Mouse (Mus musculus): ENCODE results near the gene Slc15a4. TPM values are rescaled to one million over a fixed set of nuclear protein-coding genes. Genes with fewer than 3 reads are reported as not detected.

Slc15a4 gene
- polyA plus RNA-seq, 1 experiment from 2014 or later: 14.1 TPM

- Histone ChIP-seq H3K27me3 (replicated peaks) (no peaks in the 10 kb centered on the region), H3K9ac (no peak overlapping the region), H3K4me1 (no peaks in the 10 kb centered on the region), H3K4me2 (no peak overlapping the region), H3K27ac (replicated peaks) (no peak overlapping the region), H3K36me3 (peaks cover 91% of the 10 kb centered on the region), H3K9me3 (no peaks in the 10 kb centered on the region), H3K4me3 (no peak overlapping the region)
- no peak for ATAC-seq (ENCODE audit: extremely low read depth, insufficient number of reproducible peaks, low FRiP score, low TSS enrichment)
- 91% methylated on average over 3 of the region's 3 CpGs for WGBS
Observed at GRCm38 (mm10) chr5:127595676-127596075, 37.0 kb downstream of the Slc15a4 start.

- no peaks in the 10 kb centered on the region for H3K27me3 ChIP-seq (replicated peaks)
- H3K4me3 ChIP-seq: no peak overlapping the region
- no peak for ATAC-seq (ENCODE audit: extremely low read depth, insufficient number of reproducible peaks, low FRiP score, low TSS enrichment)
- no peaks in the 10 kb centered on the region for H3K4me1 ChIP-seq
- no peak overlapping the region for H3K9ac ChIP-seq
- H3K9me3 ChIP-seq: no peaks in the 10 kb centered on the region
- 76% methylated on average over 6 of the region's 6 CpGs for WGBS
- no peak overlapping the region for H3K4me2 ChIP-seq
- peaks cover 72% of the 10 kb centered on the region for H3K36me3 ChIP-seq
- no peak overlapping the region for H3K27ac ChIP-seq (replicated peaks)
Observed at GRCm38 (mm10) chr5:127592854-127593253, 39.8 kb downstream of the Slc15a4 start.

- no peaks in the 10 kb centered on the region for H3K27me3 ChIP-seq (replicated peaks)
- H3K9ac ChIP-seq: no peak overlapping the region
- H3K9me3 ChIP-seq: no peaks in the 10 kb centered on the region
- H3K4me1 ChIP-seq: no peaks in the 10 kb centered on the region
- H3K4me2 ChIP-seq: no peak overlapping the region
- 66% methylated on average over 5 of the region's 5 CpGs for WGBS
- no peak for ATAC-seq (ENCODE audit: extremely low read depth, insufficient number of reproducible peaks, low FRiP score, low TSS enrichment)
- no peak overlapping the region for H3K4me3 ChIP-seq
- peaks cover 68% of the 10 kb centered on the region for H3K36me3 ChIP-seq
- H3K27ac ChIP-seq (replicated peaks): no peak overlapping the region
Observed at GRCm38 (mm10) chr5:127592406-127592805, 40.3 kb downstream of the Slc15a4 start.

- Histone ChIP-seq H3K27ac (replicated peaks) (no peak overlapping the region), H3K9me3 (no peaks in the 10 kb centered on the region), H3K9ac (no peak overlapping the region), H3K36me3 (peaks cover 22% of the 10 kb centered on the region), H3K4me2 (no peak overlapping the region), H3K4me1 (no peaks in the 10 kb centered on the region), H3K27me3 (replicated peaks) (no peaks in the 10 kb centered on the region), H3K4me3 (no peak overlapping the region)
- 68% methylated on average over 6 of the region's 6 CpGs for WGBS
- no peak for ATAC-seq (ENCODE audit: extremely low read depth, insufficient number of reproducible peaks, low FRiP score, low TSS enrichment)
Observed at GRCm38 (mm10) chr5:127587854-127588253, 44.8 kb downstream of the Slc15a4 start.

GRCm38 (mm10) chr5:127583658-127584057 is 49.0 kb downstream of the Slc15a4 start:
- 75% methylated on average over 8 of the region's 8 CpGs for WGBS
- Histone ChIP-seq H3K36me3 (no peaks in the 10 kb centered on the region), H3K27ac (replicated peaks) (no peak overlapping the region)

GRCm38 (mm10) chr5:127577419-127577818 is 55.3 kb downstream of the Slc15a4 start:
- Histone ChIP-seq H3K27me3 (replicated peaks) (peaks cover 14% of the 10 kb centered on the region; the same call in 1 of the 2 replicates), H3K9ac (no peak overlapping the region), H3K4me3 (no peak overlapping the region), H3K9me3 (no peaks in the 10 kb centered on the region), H3K4me2 (no peak overlapping the region), H3K27ac (replicated peaks) (no peak overlapping the region), H3K4me1 (no peaks in the 10 kb centered on the region), H3K36me3 (no peaks in the 10 kb centered on the region)
- 46% methylated on average over 8 of the region's 8 CpGs for WGBS
- ATAC-seq (ENCODE audit: extremely low read depth, insufficient number of reproducible peaks, low FRiP score, low TSS enrichment): no peak

More at GRCm38 (mm10) chr5:127583658-127584057, 49.0 kb downstream of the Slc15a4 start:
- no peak for ATAC-seq (ENCODE audit: extremely low read depth, insufficient number of reproducible peaks, low FRiP score, low TSS enrichment)
- H3K4me2 ChIP-seq: no peak overlapping the region
- no peaks in the 10 kb centered on the region for H3K9me3 ChIP-seq
- no peak overlapping the region for H3K9ac ChIP-seq
- H3K4me1 ChIP-seq: no peaks in the 10 kb centered on the region
- H3K27me3 ChIP-seq (replicated peaks): peaks cover 7% of the 10 kb centered on the region; the same call in 1 of the 2 replicates
- no peak overlapping the region for H3K4me3 ChIP-seq

GRCm38 (mm10) chr5:127567165-127567741 is 65.4 kb downstream of the Slc15a4 start:
- H3K36me3 ChIP-seq: no peaks in the 10 kb centered on the region

GRCm38 (mm10) chr5:127561086-127561485 is 71.6 kb downstream of the Slc15a4 start:
- Histone ChIP-seq H3K9ac (no peak overlapping the region), H3K9me3 (no peaks in the 10 kb centered on the region), H3K4me1 (no peaks in the 10 kb centered on the region), H3K36me3 (no peaks in the 10 kb centered on the region), H3K4me2 (no peak overlapping the region), H3K27me3 (replicated peaks) (no peaks in the 10 kb centered on the region), H3K4me3 (no peak overlapping the region), H3K27ac (replicated peaks) (no peak overlapping the region)
- 65% methylated on average over 3 of the region's 3 CpGs for WGBS
- ATAC-seq (ENCODE audit: extremely low read depth, insufficient number of reproducible peaks, low FRiP score, low TSS enrichment): no peak

More at GRCm38 (mm10) chr5:127567165-127567741, 65.4 kb downstream of the Slc15a4 start:
- no peaks in the 10 kb centered on the region for H3K4me1 ChIP-seq
- no peaks in the 10 kb centered on the region for H3K27me3 ChIP-seq (replicated peaks)
- no peak overlapping the region for H3K4me3 ChIP-seq
- no peaks in the 10 kb centered on the region for H3K9me3 ChIP-seq
- H3K9ac ChIP-seq: no peak overlapping the region
- H3K4me2 ChIP-seq: no peak overlapping the region
- H3K27ac ChIP-seq (replicated peaks): no peak overlapping the region
- WGBS: 67% methylated on average over 6 of the region's 6 CpGs
- ATAC-seq (ENCODE audit: extremely low read depth, insufficient number of reproducible peaks, low FRiP score, low TSS enrichment): no peak

- Histone ChIP-seq H3K9ac (no peak overlapping the region), H3K36me3 (no peaks in the 10 kb centered on the region), H3K4me2 (no peak overlapping the region), H3K27me3 (replicated peaks) (no peaks in the 10 kb centered on the region), H3K27ac (replicated peaks) (no peak overlapping the region), H3K4me1 (no peaks in the 10 kb centered on the region), H3K4me3 (no peak overlapping the region), H3K9me3 (no peaks in the 10 kb centered on the region)
- WGBS: 71% methylated on average over 2 of the region's 2 CpGs
- ATAC-seq (ENCODE audit: extremely low read depth, insufficient number of reproducible peaks, low FRiP score, low TSS enrichment): no peak
Observed at GRCm38 (mm10) chr5:127548136-127548535, 84.6 kb downstream of the Slc15a4 start.

- ATAC-seq (ENCODE audit: extremely low read depth, insufficient number of reproducible peaks, low FRiP score, low TSS enrichment): no peak
- no peaks in the 10 kb centered on the region for H3K4me1 ChIP-seq
- H3K27me3 ChIP-seq (replicated peaks): no peaks in the 10 kb centered on the region
- no peaks in the 10 kb centered on the region for H3K36me3 ChIP-seq
- no peak overlapping the region for H3K4me3 ChIP-seq
- H3K9ac ChIP-seq: no peak overlapping the region
- H3K9me3 ChIP-seq: no peaks in the 10 kb centered on the region
- WGBS: 79% methylated on average over 5 of the region's 5 CpGs
- no peak overlapping the region for H3K4me2 ChIP-seq
- no peak overlapping the region for H3K27ac ChIP-seq (replicated peaks)
Observed at GRCm38 (mm10) chr5:127546585-127546991, 86.1 kb downstream of the Slc15a4 start.
